Mouse (Mus musculus): ENCODE data around the gene Scel.
A peak's percentile ranks its signal among the peaks of the same experiment; 100 is the strongest.

Gene Scel

DNA sequence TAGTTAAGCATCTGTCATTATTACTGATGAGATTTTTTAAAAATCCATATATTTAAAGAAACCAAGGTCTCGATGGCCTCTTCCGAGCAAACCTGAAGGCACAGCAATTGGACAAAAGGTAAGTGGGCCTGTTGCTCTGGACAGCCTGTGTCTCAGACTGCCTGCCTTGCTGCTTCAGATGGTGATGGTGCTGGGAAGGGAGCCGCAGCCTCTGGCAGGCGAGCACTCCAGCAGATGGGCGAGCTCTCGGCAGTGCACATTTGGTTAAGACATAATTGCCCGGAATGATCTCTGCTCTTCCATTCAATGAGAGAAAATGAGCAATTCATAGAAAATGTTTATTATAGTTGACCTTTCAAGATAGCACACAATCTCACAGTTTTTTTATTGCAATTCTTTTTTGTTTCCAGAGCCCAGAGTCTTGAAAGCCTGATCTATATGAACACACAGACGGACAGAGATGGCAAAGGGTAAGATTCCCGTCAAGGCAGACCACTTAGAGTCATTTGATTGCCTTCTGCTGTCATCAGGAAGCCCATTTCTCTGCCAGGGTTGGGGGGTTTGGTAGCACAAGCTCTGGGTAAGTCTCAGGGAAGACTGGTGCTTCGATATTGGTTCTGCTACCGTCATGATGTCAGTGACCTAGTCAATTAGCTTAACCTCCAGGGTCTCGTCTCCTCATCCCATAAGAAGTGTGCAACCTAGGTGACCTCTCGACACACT is 58.6 kb downstream of the Scel start:
- no peak for DNase-seq (ENCODE audit: low read depth)

DNA sequence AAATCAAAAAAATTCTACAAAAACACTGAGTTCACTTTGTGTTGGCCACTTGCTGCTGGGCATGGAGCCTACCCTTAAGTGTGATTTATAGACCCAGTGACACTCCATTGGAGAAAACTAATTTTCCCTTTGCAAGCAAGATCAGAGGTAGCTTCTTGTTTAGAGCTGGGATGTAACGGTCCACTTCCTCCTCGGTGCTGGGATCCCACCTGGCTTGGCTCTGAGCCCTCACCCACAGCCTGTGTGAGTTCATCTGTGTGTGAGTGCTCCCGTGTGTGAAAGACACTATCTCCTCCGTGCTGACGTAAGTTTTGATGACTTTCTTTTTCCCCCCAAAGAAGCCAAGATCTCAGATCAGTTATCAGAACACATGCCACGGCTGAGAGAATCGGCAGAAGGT is 62.7 kb downstream of the Scel start:
- DNase-seq (ENCODE audit: low read depth): no peak

DNA sequence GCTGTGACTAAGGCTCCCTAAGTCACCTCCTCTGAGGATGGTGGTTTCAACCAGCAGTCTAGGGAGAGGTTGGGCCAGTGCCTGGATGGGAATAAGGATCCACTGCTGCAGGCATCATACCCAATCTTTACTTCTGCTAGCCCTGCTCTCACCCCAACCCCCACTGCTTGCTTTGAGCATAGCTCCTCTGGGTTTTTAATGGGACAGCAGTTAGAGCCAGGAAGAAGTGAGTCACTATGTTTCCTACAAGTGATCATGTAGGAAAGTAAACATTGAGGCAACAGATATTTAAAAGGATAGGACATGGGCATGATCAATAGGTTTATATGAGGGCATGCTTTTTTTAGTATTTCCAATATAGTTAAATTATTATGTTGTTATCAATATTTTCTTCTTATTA is 63.9 kb downstream of the Scel start:
- peak; percentile 2 for DNase-seq (ENCODE audit: low read depth)

DNA sequence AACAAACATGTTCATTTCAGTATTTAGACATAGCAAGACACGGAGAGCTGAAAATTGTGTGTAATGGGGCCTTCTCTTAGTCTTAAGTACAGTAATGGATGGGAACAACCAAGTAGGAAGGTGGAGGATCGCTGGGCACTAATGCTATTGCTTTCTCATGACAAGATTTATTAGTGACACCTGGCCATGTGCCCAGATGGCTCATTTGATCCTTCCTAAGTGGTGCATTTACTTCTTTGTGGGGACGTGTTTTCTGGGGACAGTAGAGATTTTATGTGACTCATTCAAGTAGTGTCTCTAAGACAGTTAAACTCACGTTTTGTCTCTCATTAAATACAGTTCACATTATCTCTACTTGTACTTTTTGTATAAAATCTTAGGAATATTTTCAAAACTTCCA is 73.5 kb downstream of the Scel start:
- no peak for DNase-seq (ENCODE audit: low read depth)

- DNase-seq (ENCODE audit: low read depth): no peak
Measured at GRCm38 (mm10) chr14:103587208-103587900, 74.2 kb downstream of the Scel start.

- peak; percentile 2 for DNase-seq (ENCODE audit: low read depth)
Measured at GRCm38 (mm10) chr14:103589819-103590218, 76.7 kb downstream of the Scel start.

DNA sequence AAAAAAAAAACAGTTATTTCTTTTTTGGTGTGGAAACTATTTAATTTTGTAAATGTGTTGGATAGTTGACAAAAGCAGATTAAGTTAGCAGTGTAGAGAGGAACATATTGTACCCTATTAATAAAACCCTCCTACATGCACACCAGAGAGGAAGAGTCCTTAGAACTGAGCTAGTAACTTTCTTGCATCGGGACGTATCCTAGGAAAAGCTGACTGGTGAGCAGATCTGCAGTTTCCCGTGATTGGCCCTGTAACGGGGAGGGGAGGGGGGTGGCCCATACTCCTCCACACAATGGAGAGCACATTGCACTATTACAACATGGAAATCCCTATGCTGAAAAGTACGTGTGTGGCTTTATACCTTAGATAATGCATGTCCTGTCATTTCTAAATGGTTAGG is 82.7 kb downstream of the Scel start:
- DNase-seq (ENCODE audit: low read depth): no peak

DNA sequence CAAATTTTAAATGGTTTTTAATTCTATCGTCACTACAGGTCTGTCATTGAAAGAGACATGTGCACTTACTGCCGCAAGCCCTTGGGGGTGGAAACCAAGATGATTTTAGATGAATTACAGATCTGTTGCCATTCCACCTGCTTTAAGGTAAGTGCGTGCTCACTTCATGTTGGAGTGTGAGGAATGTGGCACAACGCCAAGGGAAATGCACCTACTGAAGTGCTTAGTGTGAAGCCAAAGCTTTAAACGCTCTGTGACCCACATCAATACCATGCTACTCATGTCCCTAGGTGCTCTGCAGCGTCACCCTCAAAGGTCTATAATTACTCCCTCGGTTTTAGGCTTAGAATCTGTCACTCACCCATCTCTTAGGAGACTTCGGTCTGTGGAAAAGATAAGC is 94.9 kb downstream of the Scel start:
- no peak for DNase-seq (ENCODE audit: low read depth)

- DNase-seq (ENCODE audit: low read depth): no peak
Measured at GRCm38 (mm10) chr14:103613573-103614271, 100.6 kb downstream of the Scel start.

DNA sequence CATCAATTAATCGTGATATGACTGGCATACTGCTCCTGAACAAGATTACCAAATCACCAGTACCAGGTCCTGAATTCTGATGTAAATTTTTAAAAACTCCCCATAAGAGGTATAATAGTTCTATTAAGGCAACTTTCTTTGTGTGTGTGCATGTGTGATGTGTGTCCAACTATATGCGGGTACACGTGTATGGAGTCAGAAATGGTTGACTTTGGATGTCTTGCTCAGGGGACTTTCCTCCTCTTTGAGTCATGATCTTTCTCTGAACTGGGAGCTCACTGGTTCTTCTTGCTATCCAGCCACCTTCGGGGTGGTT is 101.1 kb downstream of the Scel start:
- DNase-seq (ENCODE audit: low read depth): no peak

DNA sequence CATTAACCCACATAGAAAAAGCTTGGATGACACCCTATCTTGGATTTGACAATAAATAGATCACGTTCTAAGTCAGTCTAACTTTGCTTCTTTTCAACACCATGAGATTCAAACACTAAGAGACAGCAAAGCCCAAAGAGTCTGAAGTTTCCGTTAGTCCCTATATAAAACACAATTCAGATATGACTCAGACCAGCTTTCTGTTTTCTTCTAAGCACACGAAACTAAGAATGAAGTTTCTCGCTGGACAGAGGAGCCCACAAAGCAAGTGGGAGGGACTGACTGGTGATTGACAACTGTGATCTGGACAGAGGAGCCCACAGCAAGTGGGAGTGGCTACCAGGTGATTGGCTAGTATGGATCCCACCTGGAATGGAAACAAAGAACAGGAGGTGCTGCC is 106.6 kb downstream of the Scel start:
- no peak for DNase-seq (ENCODE audit: low read depth)

- DNase-seq (ENCODE audit: low read depth): no peak
Measured at GRCm38 (mm10) chr14:103621207-103621606, 108.1 kb downstream of the Scel start.

DNA sequence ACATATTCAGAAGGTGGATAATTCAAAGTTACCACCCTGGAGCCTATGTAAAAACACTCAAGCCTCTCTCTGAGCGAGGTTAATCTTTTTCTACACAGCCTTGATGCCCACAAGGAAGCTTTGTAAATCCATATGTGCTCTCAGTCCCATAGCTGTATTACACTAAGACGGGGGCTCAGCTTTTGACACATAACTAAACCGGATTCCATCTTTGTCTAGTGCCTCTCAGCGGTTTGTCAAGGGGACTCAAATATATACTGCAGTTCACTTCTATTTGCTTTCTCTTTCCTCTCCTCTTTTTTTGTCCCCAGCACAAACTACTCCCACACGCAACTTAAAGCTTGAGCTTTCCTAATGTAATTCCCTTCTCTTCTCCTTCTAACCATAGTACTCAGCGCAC is 113.0 kb downstream of the Scel start:
- DNase-seq (ENCODE audit: low read depth): no peak

GRCm38 (mm10) chr14:103629639-103630364 is 116.7 kb downstream of the Scel start:
- no peak for DNase-seq (ENCODE audit: low read depth)

- no peak for DNase-seq (ENCODE audit: low read depth)
Measured at GRCm38 (mm10) chr14:103630545-103630944, 117.4 kb downstream of the Scel start.

- DNase-seq (ENCODE audit: low read depth): no peak
Measured at GRCm38 (mm10) chr14:103643933-103644332, 130.8 kb downstream of the Scel start.

GRCm38 (mm10) chr14:103647981-103648380 is 134.8 kb downstream of the Scel start:
- no peak for DNase-seq (ENCODE audit: low read depth)

- no peak for DNase-seq (ENCODE audit: low read depth)
Measured at GRCm38 (mm10) chr14:103648623-103649255, 135.6 kb downstream of the Scel start.

GRCm38 (mm10) chr14:103649302-103649701 is 136.2 kb downstream of the Scel start:
- DNase-seq (ENCODE audit: low read depth): no peak

DNA sequence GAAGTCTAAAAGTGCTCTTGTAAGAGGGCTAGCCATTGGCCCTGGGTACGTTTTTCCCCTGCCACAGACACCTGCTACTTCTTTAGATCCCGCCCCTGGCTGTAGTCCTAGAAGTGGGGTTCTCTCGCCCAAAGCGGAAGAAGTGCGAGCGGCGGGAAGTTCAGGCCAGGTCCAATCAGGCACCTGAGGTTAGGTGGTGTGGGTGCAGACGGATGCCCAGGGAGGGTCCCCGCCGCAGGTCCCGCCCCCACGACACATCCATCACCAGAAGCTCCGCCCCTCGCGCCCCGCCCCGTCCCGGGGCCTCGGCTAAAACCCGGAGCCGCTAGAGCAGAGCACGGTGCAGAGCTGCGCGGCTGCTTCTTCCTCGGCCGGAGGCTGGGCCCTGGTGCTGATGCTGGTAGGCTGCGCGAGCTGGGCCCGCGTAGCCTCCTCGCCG is 136.8 kb downstream of the Scel start, which contains the start of gene Slain1:
TSS of gene Slain1 (plus strand) at position 333 of the 439 bp plus-strand sequence.
- no peak for DNase-seq (ENCODE audit: low read depth)

DNA sequence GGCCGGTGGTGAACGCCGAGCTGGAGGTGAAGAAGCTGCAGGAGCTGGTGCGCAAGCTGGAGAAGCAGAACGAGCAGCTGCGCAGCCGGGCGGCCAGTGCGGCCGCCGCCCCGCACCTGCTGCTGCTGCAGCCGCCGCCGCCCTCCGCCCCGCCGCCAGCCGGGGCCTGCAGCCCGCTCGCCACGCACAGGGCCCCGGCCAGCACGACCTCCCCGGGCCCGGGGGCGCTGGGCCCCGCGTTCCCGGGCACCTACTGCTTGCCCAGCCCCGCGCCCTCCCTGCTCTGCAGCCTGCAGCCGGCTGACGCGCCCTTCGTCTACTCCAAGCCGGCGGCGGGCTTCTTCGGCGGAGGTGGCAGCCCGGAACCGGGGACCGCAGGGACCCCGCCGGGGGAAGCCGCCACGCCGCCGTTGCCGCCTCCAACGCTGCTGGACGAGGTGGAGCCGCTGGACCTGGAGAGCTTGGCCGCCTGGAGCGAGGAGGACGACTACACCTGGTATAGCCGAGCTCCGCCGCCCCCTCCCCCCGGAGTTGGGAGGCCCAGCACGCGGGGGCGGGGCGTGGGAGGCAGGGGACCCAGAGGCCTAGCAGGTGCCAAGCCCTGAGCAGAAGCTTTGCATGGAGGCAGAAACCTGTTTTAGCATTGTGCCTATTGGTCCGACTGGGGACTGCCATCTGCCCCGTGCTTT is 137.4 kb downstream of the Scel start:
- no peak for DNase-seq (ENCODE audit: low read depth)

Data from NIH3T3 (cell line).